Mouse (Mus musculus) ovary, postnatal 36 days (tissue): ENCODE measurements around the gene Alad.

ENCODE experiments used
- DNase-seq: peaks from one replicate; pipeline ENCODE4 v3.0.0; 2022; ENCODE audit warnings: low spot score, mixed read lengths

Gene Alad

GRCm38 (mm10) chr4:62519849-62520233, at the start of gene Alad:
Gene Alad, minus strand, starts transcription at chr4:62519918.
- peak; percentile 92 for DNase-seq

- DNase-seq = no peak
Observed at GRCm38 (mm10) chr4:62568359-62568758, 48.6 kb upstream of the Alad start.

- no peak for DNase-seq
Observed at GRCm38 (mm10) chr4:62567696-62568095, 48.0 kb upstream of the Alad start.

- no peak for DNase-seq
Observed at GRCm38 (mm10) chr4:62566530-62566929, 46.8 kb upstream of the Alad start.

DNA sequence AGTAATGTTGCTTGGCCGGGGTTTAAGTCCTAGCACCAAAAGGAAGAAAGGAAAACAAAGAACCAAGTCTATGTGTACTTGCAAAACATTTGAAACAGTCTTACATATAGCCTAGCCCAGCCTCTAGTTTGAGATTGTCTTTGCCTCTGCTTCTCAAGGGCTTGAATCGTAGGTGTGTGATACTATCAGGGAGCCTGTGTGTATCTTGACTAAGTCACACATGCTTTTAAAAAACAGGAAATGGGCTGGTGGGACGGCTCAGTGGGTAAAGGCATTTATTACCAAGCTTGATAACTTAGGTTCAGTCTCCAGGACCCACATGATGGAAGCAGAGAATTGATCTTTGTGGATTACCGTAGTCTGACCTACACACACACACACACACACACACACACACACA, 42.3 kb upstream of the Alad start:
- DNase-seq = no peak

DNA sequence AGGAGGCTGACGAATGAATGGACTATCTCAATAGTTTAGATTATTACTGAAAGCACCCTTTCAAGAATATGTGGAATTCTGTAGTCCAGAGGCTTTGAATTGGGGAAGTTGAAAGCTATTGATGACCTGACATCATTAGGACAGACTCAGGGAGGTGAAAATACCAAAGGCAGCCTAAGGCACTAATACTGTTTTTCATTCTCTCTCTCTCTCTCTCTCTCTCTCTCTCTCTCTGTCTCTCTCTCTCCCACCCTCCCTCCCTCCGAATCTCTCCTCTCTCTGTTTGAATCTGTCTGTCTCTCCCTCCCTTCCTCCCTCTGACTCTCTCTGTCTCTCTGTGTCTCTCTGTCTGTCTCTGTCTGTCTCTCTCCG, 41.9 kb upstream of the Alad start:
- no peak for DNase-seq

DNA sequence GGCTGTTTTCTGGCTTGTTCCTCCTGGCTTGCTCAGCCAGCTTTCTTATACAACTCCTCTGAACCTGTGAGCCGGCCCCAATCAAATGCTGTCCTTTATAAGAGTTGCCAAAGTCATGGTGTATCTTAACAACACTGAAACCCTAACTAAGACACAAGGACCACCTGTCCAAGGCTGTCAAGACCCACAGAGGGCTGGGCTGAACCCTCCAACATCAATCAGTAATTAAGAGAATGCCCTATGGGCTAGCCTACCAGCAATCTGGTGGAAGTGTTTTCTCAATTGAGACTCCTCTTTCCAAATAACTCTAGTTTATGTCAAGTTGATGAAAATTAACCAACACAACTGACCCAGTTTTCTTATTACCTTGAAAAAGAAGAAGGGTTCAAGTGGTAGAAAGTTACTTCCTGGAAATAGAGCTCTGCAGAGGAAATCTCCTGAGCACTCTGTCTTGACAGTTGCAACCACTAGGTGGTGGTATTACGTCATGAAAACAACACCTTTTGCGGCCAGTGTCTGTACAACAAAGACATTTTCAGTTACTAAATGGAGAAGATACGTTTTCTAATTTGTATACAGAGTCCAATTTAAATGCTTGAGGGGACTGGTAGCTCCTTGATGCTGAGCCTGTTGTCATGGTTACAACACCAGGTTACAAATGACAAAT, 41.4 kb upstream of the Alad start:
- DNase-seq = peak; percentile 38

GRCm38 (mm10) chr4:62559797-62560329, 40.1 kb upstream of the Alad start, which contains the start of gene Rgs3:
Gene Rgs3, plus strand, starts transcription at chr4:62559847.
- DNase-seq = no peak

GRCm38 (mm10) chr4:62557436-62557835, 37.7 kb upstream of the Alad start:
- no peak for DNase-seq

GRCm38 (mm10) chr4:62551966-62552365, 32.2 kb upstream of the Alad start:
- no peak for DNase-seq

DNA sequence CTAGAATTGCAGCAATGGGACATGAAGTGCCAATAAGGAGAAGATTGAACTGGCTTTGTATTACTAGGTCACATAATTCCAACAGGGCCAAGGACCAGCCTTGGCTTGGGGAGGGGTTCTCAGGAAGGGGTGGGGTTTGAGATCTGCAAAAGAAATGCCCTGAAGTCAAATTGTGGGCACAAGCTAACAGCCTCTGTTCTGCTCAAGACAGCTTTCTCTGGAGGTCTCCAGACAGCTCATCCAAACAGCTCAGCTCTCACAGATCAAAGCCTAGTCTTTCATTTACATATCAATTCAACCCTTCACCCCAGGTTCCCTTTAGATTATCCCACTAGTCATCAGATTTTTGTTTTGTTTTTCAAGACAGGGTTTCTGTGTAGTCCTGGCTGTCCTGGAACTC, 25.1 kb upstream of the Alad start:
- no peak for DNase-seq

DNA sequence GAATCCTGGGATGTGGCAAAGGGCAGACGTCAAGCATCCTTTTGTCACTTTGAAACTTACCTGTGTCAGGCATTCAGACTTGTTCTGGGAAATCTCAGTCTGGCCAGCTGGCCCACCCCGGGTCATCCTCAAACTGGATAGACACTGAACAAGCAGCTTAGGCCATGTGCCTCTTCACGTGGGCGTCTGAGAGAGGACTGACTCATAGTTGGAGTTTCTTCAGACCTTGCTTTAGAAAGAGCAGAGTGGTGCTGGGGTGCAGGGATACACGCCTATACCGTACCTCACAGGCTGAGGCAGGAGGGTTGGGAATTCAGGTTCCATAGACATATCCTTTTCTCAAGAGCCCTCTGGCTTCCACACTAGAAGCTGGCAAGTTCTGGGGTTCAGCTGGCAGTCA, 24.1 kb upstream of the Alad start:
- no peak for DNase-seq

GRCm38 (mm10) chr4:62541802-62542201, 22.1 kb upstream of the Alad start:
- DNase-seq = no peak

- DNase-seq = no peak
Observed at GRCm38 (mm10) chr4:62533729-62534128, 14.0 kb upstream of the Alad start.

DNA sequence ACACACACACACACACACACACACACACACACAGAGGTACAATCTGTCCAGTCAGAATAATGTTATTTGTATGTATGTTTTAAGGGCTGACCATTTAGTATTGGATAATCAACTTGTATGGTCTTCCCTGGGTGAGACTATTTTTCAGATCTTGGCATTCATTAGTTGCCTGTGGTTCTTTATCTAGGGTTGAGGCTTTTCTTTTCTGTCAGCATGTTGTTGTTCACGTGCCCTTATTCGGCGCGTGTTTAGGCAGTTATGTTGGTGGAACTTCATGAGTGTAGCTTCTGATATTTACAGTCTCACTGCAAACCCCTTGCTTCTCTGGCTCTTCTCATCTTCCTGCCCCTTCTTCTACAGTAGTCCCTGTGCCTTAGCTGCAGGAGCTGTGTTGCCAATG, 7.9 kb upstream of the Alad start:
- no peak for DNase-seq

DNA sequence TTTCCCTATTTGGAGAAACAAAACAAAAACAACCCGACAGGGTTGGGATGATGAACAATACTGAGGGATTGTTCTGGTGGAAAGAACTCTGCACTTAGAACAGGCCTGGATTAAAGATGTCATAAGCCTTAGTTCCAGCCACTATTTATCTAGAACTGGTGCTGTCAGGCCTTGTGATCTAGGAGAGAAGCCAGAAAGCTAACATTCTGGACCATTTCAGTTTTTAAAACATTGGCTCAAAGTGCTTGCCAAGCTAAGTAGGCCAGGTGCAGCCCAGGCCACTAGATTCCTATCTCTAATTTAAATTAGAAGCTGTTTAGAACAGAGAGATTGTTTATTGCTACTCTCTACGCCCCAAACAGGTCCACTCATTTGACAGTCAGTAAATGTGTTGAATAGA, 6.5 kb upstream of the Alad start:
- DNase-seq = no peak

GRCm38 (mm10) chr4:62525489-62525811, 5.7 kb upstream of the Alad start:
- no peak for DNase-seq

GRCm38 (mm10) chr4:62524651-62525488, 5.2 kb upstream of the Alad start, which contains the start of the genes Pole3 and 4933430I17Rik:
Gene Pole3, minus strand, starts transcription at chr4:62525068.
Gene 4933430I17Rik, plus strand, starts transcription at chr4:62525369.
- DNase-seq = peak; percentile 96

DNA sequence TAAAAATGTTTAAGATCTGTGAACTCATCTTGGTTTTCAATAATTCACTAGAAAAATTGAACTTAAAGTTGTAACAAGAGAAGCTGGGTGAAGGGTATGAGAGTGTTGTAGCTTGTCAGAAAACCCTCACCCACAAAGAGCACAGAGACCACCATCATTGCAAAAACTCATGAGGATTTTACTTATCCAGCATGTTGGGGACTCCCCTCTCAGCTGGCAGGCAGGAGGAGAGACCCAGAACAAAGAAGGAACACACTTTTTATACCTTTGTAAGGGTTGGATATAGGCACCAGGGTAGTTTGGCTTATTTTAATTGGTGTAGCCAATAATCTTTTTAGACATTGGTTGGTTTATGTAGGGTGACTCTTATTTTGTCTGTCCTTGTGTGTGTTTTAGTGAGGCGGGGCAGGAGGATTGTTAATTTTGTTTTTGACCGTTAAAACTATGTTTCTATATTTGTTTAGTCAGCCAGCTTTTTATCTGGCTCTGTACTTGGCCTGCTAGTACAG, 1.2 kb upstream of the Alad start:
- no peak for DNase-seq

DNA sequence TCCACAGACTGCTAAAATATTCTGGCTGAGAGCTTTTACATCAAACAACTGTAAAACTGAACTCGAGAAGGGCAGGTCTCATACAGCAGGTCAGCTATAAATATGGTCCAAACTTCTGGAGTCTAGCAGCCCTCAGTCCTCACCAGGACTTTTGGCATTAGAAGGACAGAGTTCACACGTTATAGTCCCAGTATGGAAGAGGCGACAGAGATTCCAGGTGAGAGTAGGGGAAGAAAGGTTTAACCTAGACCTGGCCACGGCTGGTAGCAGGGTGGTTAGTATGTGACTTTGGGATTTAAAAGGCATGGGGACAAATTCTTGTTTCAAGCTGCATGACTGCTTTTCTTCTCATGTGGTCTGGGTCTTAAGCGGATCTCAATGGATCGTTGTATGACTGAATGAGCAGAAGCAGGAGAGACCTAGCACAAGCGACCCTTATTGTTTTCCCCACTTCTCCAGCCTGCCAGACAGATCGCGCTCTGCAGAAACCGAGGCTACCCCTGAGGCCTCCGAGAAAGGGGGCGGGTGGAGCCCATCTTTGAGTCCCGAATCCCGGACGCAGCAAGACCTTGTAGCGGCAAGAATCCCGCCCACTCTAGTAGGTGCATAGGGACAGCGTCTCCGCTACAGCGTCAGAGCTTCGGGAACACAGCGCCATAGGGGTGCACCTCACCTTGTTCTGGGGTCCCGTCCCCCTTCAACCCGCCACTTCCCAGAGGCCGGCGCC, 433 bp downstream of the Alad start:
- no peak for DNase-seq

- DNase-seq = peak; percentile 50
Observed at GRCm38 (mm10) chr4:62518416-62519121, 1.1 kb downstream of the Alad start.
